Mouse (Mus musculus): Measurements from ENCODE around the gene Asic2. TPM values are rescaled to one million over a fixed set of nuclear protein-coding genes. Genes with fewer than 3 reads are reported as not detected.

Asic2 gene
- total and polyA plus RNA-seq, 3 experiments: not detected

DNA sequence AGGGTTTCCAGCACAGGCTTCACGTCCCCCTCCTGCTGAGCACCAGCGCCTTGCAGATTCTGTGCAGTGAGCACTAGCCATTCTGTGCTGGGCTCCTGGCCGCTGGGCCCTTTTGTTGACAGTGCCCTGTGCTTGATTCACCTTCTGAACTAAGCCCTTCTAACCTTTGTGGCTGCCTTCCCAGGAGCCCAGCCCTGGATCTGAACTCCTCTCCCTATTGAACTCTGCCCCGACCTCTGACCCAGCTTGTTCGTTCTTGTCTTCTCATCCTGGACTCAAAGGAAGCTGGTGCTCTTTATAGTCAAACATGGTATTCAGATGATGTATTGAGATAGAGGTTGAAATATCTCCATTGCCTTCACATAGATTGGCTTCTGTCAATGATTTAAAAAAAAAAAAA is 1120.1 kb downstream of the Asic2 start:
- Histone ChIP-seq H3K36me3 (ENCODE audit: control insufficient read depth in 1 of 2, insufficient read depth in 2 of 2, low read length in 2 of 2) (peaks cover 0 to 4% of the 10 kb centered on the region in 2 experiments; a peak in 1 of 4 replicates), H3K9ac (ENCODE audit: control insufficient read depth, low read depth, low read length, poor library complexity, severe bottlenecking) (no peak overlapping the region), H3K4me3 (ENCODE audit: control insufficient read depth in 1 of 2, insufficient read depth in 1 of 2, low read depth in 2 of 2, low read length in 2 of 2) (no peak overlapping the region), H3K27me3 (ENCODE audit: control insufficient read depth in 1 of 2, insufficient read depth in 2 of 2, low read length in 2 of 2) (peaks cover 4% of the 10 kb centered on the region in 2 experiments; a peak in 3 of 4 replicates), H3K9me3 (replicated peaks; ENCODE audit: insufficient read depth, low read length) (no peaks in the 10 kb centered on the region), H3K4me1 (ENCODE audit: control insufficient read depth in 1 of 2, insufficient read depth in 2 of 2, low read length in 2 of 2) (peaks cover 2 to 8% of the 10 kb centered on the region in 2 experiments; a peak in 3 of 4 replicates), H3K27ac (ENCODE audit: control insufficient read depth, low read depth, low read length) (no peak overlapping the region), H3K79me2 (ENCODE audit: control insufficient read depth, insufficient read depth, low read length, poor library complexity) (no peaks in the 10 kb centered on the region)
- DNase-seq (ENCODE audit: low read depth, low spot score): no peak
- no peak for TF ChIP-seq POLR2A (IDR thresholded peaks at IDR 0.05; ENCODE audit: control insufficient read depth in 1 of 2, insufficient read depth in 1 of 2, low read depth in 1 of 2, low read length in 2 of 2, poor library complexity in 1 of 2)
- no peak for TF ChIP-seq SMC3 (IDR thresholded peaks at IDR 0.05; ENCODE audit: low read depth, low read length)
- no peak for TF ChIP-seq NELFE (IDR thresholded peaks at IDR 0.05; ENCODE audit: low read depth, low read length)
- TF ChIP-seq NRF1 (IDR thresholded peaks at IDR 0.05; ENCODE audit: insufficient read depth, low read depth, low read length, poor library complexity, severe bottlenecking): no peak
- no peak for TF ChIP-seq POLR2AphosphoS2 (IDR thresholded peaks at IDR 0.05; ENCODE audit: low read length)
- no peak for TF ChIP-seq MYB (IDR thresholded peaks at IDR 0.05; ENCODE audit: low read depth, low read length)
- TF ChIP-seq RCOR1 (IDR thresholded peaks at IDR 0.05; ENCODE audit: low read depth, low read length): no peak
- TF ChIP-seq ZNF384 (IDR thresholded peaks at IDR 0.05; ENCODE audit: low read depth, low read length): no peak
- no peak for TF ChIP-seq RAD21 (IDR thresholded peaks at IDR 0.05; ENCODE audit: low read depth, low read length)
- TF ChIP-seq MAX (IDR thresholded peaks at IDR 0.05; ENCODE audit: low read length): no peak
- TF ChIP-seq MYC (IDR thresholded peaks at IDR 0.05; ENCODE audit: low read depth, low read length): no peak
- TF ChIP-seq ZKSCAN1 (IDR thresholded peaks at IDR 0.05; ENCODE audit: low read depth, low read length): no peak
- TF ChIP-seq ETS1 (IDR thresholded peaks at IDR 0.05; ENCODE audit: low read depth, low read length): no peak
- no peak for TF ChIP-seq CHD1 (IDR thresholded peaks at IDR 0.05; ENCODE audit: low read depth, low read length)
- no peak for TF ChIP-seq USF2 (IDR thresholded peaks at IDR 0.05; ENCODE audit: borderline replicate concordance in 1 of 2, insufficient read depth in 1 of 2, low read depth in 1 of 2, low read length in 2 of 2)

DNA sequence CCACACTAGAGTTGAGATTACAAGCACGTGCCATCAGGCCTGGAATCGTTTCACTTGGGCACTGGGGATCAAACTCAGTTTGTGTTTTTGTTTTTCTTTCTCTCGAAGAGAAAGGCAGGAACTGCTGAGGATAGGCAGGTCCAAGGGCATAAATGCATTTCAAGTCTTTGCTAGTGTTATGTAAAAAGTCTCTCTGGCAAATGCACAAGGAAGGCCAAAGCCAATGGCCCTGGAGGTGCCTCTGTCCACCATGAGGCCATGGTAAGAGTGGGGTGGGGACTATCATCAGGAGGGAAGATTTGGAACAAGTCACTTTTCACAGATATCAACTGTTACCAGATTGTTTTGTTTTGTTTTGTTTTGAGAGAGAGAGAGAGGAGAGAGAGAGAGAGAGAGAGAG is 1122.1 kb downstream of the Asic2 start:
- Histone ChIP-seq H3K4me3 (ENCODE audit: control insufficient read depth in 1 of 2, insufficient read depth in 1 of 2, low read depth in 2 of 2, low read length in 2 of 2) (no peak overlapping the region), H3K36me3 (ENCODE audit: control insufficient read depth in 1 of 2, insufficient read depth in 2 of 2, low read length in 2 of 2) (peaks cover 0 to 4% of the 10 kb centered on the region in 2 experiments; a peak in 1 of 4 replicates), H3K27ac (ENCODE audit: control insufficient read depth, low read depth, low read length) (no peak overlapping the region), H3K9ac (ENCODE audit: control insufficient read depth, low read depth, low read length, poor library complexity, severe bottlenecking) (no peak overlapping the region), H3K9me3 (replicated peaks; ENCODE audit: insufficient read depth, low read length) (no peaks in the 10 kb centered on the region), H3K4me1 (ENCODE audit: control insufficient read depth in 1 of 2, insufficient read depth in 2 of 2, low read length in 2 of 2) (peaks cover 2 to 8% of the 10 kb centered on the region in 2 experiments; a peak in 3 of 4 replicates), H3K27me3 (ENCODE audit: control insufficient read depth in 1 of 2, insufficient read depth in 2 of 2, low read length in 2 of 2) (peaks cover 4% of the 10 kb centered on the region in 2 experiments; a peak in 3 of 4 replicates), H3K79me2 (ENCODE audit: control insufficient read depth, insufficient read depth, low read length, poor library complexity) (no peaks in the 10 kb centered on the region)
- DNase-seq (ENCODE audit: low read depth, low spot score): no peak
- no peak for TF ChIP-seq UBTF (IDR thresholded peaks at IDR 0.05; ENCODE audit: borderline replicate concordance, insufficient read depth, low read depth, low read length)
